Mouse (Mus musculus): ENCODE measurements around the gene Zc3h8. TPM values are rescaled to one million over a fixed set of nuclear protein-coding genes. Genes with fewer than 3 reads are reported as not detected.

The Zc3h8 gene
- polyA plus RNA-seq, 1 experiment from 2014 or later = 3.5 TPM

DNA sequence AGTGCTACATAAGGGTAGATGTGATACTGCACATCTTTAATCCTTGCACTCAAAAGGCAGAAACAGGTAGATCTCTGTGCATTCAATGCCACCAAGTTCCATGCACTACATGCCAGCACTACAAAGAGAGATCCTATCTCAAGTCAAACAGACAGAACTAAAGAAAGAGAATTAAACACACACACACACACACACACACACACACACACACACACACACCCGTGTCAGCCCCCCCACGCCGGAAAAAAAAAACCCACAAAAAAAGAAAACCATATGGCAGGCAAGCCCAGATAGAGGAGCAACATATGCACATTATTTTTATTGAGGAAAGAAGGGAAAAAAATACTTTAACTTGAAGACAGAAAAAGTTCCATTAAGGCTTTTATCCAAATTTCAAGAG, 15.4 kb downstream of the Zc3h8 start:
- peaks cover 8% of the 10 kb centered on the region; the same call in 1 of the 2 replicates for H3K36me3 ChIP-seq (ENCODE audit: inconsistent target)

DNA sequence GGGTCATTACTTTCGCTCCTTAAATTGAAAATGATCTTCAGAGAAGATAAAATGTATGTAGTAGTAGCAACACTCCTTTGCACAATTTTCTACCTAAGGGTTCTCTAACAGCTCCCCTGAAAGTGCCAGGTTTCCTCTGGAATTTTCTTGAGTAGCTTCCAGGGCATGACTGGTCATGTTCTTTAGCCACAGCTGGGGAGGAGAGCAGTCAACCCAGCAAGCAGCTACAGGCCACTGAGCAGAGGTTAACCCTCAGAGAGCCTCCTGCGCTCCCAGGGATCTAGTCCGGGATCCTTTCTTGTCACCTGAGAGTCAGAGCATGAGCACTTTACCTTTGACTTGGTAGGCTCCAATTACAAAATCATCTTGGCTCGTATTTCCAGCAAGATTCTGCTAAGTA, 19.1 kb downstream of the Zc3h8 start:
- 93% methylated on average over 4 of the region's 4 CpGs for WGBS (ENCODE audit: missing documents)
- H3K27ac ChIP-seq = no peak overlapping the region
- H3K4me3 ChIP-seq (ENCODE audit: inconsistent target) = no peak overlapping the region
- H3K79me2 ChIP-seq (ENCODE audit: inconsistent target) = no peaks in the 10 kb centered on the region
- 0 out of 2 replicates have a peak, but pooled peaks cover 5% of the 10 kb centered on the region for H3K36me3 ChIP-seq (ENCODE audit: inconsistent target)

More for the DNA sequence above, 15.4 kb downstream of the Zc3h8 start:
- no CpG with 5 or more reads among the region's 3 CpGs for WGBS (ENCODE audit: missing documents)
- Histone ChIP-seq H3K79me2 (ENCODE audit: inconsistent target) (no peaks in the 10 kb centered on the region), H3K27ac (no peak overlapping the region), H3K4me3 (ENCODE audit: inconsistent target) (no peak overlapping the region)

DNA sequence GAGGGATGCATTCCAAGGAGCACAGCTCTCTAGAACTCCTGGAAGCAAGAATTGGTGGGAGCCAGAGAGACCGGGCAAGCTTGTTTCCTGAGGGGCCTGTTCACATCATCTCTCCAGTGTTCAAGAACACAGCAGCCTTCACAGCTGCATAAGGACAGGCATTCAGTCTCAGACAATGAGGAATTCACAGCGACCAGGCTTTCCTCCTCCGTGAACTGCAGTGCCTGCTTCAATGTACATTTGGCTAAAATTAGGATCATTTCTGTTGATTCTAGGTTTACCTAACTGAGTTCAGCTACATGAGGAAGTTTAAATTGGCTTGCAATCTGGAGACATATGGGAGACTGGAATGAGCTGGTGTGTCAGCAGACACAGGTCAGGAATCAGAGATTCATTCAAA, 27.3 kb downstream of the Zc3h8 start:
- WGBS (ENCODE audit: missing documents) = 95% methylated on average over 3 of the region's 3 CpGs
- H3K36me3 ChIP-seq (ENCODE audit: inconsistent target) = no peaks in the 10 kb centered on the region
- no peak overlapping the region for H3K4me3 ChIP-seq (ENCODE audit: inconsistent target)
- H3K27ac ChIP-seq = no peak overlapping the region
- no peaks in the 10 kb centered on the region for H3K79me2 ChIP-seq (ENCODE audit: inconsistent target)

DNA sequence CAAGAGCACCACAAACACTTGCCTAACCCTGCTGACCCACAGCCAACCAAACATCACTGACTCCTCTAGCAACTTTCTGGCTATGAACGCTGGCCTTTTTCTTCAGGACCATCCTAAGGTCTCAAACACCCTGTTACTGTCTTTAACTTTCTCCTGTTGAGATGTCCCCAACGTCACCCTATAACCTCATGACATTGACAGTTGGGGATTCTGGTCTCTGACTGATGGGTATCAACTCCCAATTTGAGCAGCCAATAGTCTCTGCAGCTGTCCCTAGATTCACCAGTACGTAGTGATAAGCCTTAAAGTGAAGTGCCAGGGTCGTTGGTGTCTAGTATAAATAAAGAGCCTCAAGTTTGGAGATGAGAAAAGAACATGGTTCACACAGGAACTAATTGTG, 28.9 kb downstream of the Zc3h8 start:
- no peak overlapping the region for H3K27ac ChIP-seq
- WGBS (ENCODE audit: missing documents) = 92% methylated on average over 4 of the region's 4 CpGs

DNA sequence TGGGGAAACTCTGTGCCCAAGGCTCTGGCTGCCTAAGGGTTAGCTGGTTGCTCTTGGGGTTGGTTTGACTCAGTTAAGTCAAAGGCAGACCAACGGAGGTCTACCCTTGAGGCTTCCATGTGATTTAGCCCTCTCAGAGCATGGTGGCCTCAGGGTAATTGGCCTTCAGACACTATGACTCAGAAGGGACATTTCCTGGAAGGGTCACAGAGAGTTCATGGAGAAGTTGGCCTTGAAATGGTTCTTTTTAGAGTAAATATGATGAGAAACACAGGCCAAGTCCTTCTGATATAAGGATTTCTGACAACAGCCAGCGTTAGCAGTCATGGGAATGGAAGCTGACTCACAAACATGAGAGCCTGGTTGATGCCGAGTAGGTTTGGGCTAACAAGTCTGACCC, 40.2 kb downstream of the Zc3h8 start:
- no peak overlapping the region for H3K4me3 ChIP-seq (ENCODE audit: inconsistent target)
- no peaks in the 10 kb centered on the region for H3K79me2 ChIP-seq (ENCODE audit: inconsistent target)
- H3K36me3 ChIP-seq (ENCODE audit: inconsistent target) = no peaks in the 10 kb centered on the region
- no peak overlapping the region for H3K27ac ChIP-seq
- 98% methylated on average over 3 of the region's 3 CpGs for WGBS (ENCODE audit: missing documents)

More for the DNA sequence above, 28.9 kb downstream of the Zc3h8 start:
- Histone ChIP-seq H3K79me2 (ENCODE audit: inconsistent target) (no peaks in the 10 kb centered on the region), H3K36me3 (ENCODE audit: inconsistent target) (no peaks in the 10 kb centered on the region), H3K4me3 (ENCODE audit: inconsistent target) (no peak overlapping the region)

DNA sequence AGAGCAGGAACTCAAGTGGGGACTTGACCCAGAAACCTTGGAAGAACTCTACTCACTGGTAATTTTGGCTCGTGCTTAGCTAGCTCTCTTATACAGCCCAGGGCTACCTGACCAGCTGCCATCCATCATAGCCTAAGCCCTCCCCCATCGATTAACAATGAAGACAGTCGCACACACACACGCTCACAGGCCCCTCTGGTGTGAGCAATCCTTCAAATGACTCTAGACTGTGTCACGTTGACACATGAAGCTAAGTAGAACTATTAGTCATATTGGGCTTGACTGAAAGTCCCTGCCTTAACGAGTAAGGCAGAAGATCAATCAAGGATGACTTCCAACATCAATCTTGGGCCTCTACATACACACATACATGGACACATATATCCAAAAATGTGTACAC, 41.0 kb downstream of the Zc3h8 start:
- Histone ChIP-seq H3K27ac (no peak overlapping the region), H3K79me2 (ENCODE audit: inconsistent target) (no peaks in the 10 kb centered on the region), H3K36me3 (ENCODE audit: inconsistent target) (no peaks in the 10 kb centered on the region), H3K4me3 (ENCODE audit: inconsistent target) (no peak overlapping the region)
- WGBS (ENCODE audit: missing documents) = 99% methylated on average over 6 of the region's 6 CpGs

DNA sequence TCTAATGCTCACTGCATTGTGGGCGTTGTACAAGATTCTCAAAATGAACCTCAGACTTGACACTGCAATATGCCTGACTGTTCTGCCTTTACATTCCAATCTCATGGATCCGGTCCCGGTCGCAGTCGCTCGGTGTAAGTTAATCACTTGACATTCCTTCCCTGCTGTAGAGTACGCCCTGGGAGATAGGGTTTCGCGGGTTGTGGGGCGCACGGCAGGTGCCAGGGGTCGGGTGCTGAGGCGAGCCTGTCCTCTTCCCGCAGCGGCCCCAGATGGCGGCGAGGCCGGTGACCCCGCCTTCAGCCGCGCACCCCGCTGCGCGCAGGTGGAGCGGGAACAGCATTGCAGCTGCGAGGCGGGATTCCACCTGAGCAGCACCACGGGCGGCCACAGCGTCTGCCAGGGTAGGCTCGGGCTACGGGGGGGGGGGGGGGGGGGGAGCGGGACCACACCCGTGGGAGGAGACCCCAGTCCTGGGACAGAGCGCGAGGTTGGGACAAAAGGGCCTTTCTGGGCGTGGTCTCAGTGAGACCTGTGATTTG, 51.6 kb downstream of the Zc3h8 start:
- Histone ChIP-seq H3K4me3 (ENCODE audit: inconsistent target) (no peak overlapping the region), H3K27ac (no peak overlapping the region), H3K79me2 (ENCODE audit: inconsistent target) (no peaks in the 10 kb centered on the region), H3K36me3 (ENCODE audit: inconsistent target) (no peaks in the 10 kb centered on the region)
- WGBS (ENCODE audit: missing documents) = 19% methylated on average over 29 of the region's 37 CpGs

DNA sequence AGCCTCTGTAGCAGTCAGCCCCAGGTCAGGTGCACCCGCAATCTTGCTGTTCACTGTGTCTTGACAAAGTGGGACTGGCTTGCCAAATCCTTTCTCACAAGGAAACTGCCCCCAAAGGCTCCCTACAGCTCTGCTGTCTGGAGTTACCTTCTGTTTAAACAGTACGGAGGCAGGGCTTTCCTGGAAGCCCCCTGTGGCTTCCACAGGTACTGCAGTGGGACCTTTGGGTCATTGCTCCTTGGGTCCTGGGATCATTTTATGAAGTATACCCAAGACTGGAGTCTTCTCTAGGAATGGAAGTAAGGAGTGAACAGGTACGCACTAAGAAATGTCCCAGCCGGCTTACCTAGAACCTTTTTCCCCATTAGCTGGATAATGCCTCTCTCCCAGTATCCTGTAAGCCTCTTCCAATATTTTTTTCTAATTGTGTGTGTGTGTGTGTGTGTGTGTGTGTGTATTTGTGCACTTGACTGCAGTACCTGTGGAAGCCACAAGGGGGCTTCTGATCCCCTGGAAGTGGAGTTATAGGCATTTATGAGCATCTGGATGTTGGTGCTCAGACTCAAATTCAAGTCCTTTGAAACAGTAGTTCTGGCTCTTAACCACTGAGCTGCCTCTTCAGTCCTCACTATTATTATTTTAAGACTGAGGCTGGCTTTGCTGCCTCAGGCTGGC, 53.1 kb downstream of the Zc3h8 start:
- Histone ChIP-seq H3K4me3 (ENCODE audit: inconsistent target) (no peak overlapping the region), H3K79me2 (ENCODE audit: inconsistent target) (no peaks in the 10 kb centered on the region), H3K27ac (no peak overlapping the region), H3K36me3 (ENCODE audit: inconsistent target) (no peaks in the 10 kb centered on the region)
- WGBS (ENCODE audit: missing documents) = 94% methylated on average over 4 of the region's 4 CpGs

DNA sequence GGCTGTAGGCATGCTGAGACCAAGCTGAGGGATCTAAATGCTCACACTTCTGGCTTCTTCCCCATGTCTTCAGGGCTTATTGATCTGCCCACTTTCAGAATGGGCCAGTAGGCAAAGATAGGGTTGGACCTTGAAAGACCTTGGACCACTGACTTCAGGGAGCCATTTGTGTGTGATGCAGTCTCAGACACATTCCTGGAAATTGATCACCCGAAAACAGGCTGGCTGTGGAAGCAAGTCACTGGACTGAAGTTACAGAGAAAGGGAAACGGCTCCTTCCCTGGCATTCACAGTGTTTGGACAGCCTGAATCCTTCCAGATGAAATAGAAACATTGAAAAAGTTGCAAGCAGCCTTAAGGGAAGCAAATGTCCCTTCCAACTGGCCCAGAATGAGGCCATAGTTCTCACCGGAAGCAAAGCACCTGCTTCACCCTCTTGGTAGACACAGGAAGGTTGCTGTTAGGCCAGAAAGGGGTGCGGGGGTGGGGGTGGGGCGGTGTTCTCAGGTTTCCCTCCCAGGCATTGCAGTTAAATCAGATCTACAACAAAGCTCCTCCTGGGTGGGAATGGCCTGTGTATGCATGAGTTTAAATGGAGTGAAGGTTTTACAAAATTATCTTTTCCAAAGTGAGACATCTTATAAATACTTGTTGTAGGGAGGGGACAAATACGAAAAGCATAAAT, 55.9 kb downstream of the Zc3h8 start:
- WGBS (ENCODE audit: missing documents) = 93% methylated on average over 6 of the region's 6 CpGs
- H3K4me3 ChIP-seq (ENCODE audit: inconsistent target) = no peak overlapping the region
- no peaks in the 10 kb centered on the region for H3K79me2 ChIP-seq (ENCODE audit: inconsistent target)
- H3K36me3 ChIP-seq (ENCODE audit: inconsistent target) = no peaks in the 10 kb centered on the region
- no peak overlapping the region for H3K27ac ChIP-seq

DNA sequence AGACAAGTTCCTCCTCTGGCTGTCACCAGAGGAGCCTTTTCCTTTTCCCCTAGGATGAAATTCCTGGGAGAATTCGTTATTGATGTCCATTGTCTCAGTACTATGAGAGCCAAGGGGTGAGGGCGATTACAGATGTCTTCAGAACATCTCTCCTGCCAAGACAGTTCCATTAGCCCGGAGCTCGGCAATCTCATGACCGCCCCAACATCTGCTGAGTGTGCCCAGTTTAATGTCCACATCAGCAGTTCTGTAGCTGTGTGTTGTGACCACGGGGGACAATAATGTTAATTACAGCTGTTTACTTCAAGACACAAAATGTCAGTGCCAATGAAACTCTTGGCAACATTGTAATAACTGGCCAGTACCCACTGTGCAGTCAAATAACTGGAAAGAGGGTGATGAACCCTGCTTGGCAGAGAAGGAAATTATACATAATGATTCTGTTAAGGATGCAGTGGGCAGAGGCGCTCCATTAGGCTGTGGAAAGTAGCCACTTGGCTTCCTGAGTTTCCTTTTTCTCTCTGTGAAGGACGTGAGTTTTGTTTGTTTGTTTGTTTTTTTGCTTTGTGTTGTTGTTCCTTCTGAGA, 58.6 kb downstream of the Zc3h8 start:
- Histone ChIP-seq H3K36me3 (ENCODE audit: inconsistent target) (no peaks in the 10 kb centered on the region), H3K79me2 (ENCODE audit: inconsistent target) (no peaks in the 10 kb centered on the region), H3K4me3 (ENCODE audit: inconsistent target) (no peak overlapping the region), H3K27ac (no peak overlapping the region)
- WGBS (ENCODE audit: missing documents) = 92% methylated on average over 8 of the region's 8 CpGs

DNA sequence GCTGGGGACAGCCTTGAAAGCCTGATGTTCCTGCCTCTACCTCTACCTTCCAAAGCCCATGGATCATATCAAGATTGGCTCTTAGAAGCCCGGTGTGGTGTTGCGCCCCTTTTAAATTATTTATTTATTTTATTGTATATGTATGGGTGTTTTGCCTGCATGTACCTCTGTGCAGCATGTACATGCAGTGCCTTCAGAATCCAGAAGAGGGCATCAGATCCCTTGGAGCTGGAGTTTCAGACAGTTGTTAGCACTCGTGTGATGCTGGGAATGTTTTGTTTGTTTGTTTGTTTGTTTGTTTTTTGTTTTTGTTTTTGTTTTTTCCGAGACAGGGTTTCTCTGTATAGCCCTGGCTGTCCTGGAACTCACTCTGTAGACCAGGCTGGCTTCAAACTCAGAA, 62.6 kb downstream of the Zc3h8 start:
- H3K36me3 ChIP-seq (ENCODE audit: inconsistent target) = no peaks in the 10 kb centered on the region
- WGBS (ENCODE audit: missing documents) = 77% methylated on average over 4 of the region's 4 CpGs
- H3K27ac ChIP-seq = no peak overlapping the region
- H3K79me2 ChIP-seq (ENCODE audit: inconsistent target) = no peaks in the 10 kb centered on the region
- H3K4me3 ChIP-seq (ENCODE audit: inconsistent target) = no peak overlapping the region

Other genes starting within 250 kb of the Zc3h8 start
- 63.8 to 164 TPM (median 95.9 TPM) in 3 replicates for gene Mertk, start 245.1 kb downstream of the Zc3h8 start, polyA plus RNA-seq (2018)
- gene Tmem87b, start 126.0 kb downstream of the Zc3h8 start, polyA plus RNA-seq (2018) = 32.3 to 57.1 TPM (median 34.6 TPM) in 3 replicates
- gene Fbln7, start 81.1 kb downstream of the Zc3h8 start, polyA plus RNA-seq (2018) = not detected in 3 replicates
- gene Zc3h6, start 23.3 kb upstream of the Zc3h8 start, polyA plus RNA-seq (2018) = 1.0 to 2.5 TPM (median 2.3 TPM) in 3 replicates
- gene Gm10762, start 23.6 kb upstream of the Zc3h8 start, polyA plus RNA-seq (2018) = 1.3 to 1.9 TPM (median 1.7 TPM) in 3 replicates
- not detected in 3 replicates for gene Vinac1, start 104.1 kb upstream of the Zc3h8 start, polyA plus RNA-seq (2018)
- gene Ttl, start 121.9 kb upstream of the Zc3h8 start, polyA plus RNA-seq (2018) = 5.8 to 8.9 TPM (median 8.5 TPM) in 3 replicates
- 3.6 to 13.0 TPM (median 4.8 TPM) in 3 replicates for gene Polr1b, start 156.9 kb upstream of the Zc3h8 start, polyA plus RNA-seq (2018)
- gene Chchd5, start 185.6 kb upstream of the Zc3h8 start, polyA plus RNA-seq (2018) = 11.9 to 13.8 TPM (median 13.2 TPM) in 3 replicates